Mouse (Mus musculus): ENCODE data around the gene Pi4kb. TPM values are rescaled to one million over a fixed set of nuclear protein-coding genes. Genes with fewer than 3 reads are reported as not detected.
A peak's percentile ranks its signal among the peaks of the same experiment; 100 is the strongest.
"Not testable (repeated sequence)": the region's sequence is repeated elsewhere in the genome, so short reads cannot be mapped to it uniquely, and the experiment has no call there.

Gene Pi4kb
- polyA plus RNA-seq, 1 experiment, result 59.0 TPM

DNA sequence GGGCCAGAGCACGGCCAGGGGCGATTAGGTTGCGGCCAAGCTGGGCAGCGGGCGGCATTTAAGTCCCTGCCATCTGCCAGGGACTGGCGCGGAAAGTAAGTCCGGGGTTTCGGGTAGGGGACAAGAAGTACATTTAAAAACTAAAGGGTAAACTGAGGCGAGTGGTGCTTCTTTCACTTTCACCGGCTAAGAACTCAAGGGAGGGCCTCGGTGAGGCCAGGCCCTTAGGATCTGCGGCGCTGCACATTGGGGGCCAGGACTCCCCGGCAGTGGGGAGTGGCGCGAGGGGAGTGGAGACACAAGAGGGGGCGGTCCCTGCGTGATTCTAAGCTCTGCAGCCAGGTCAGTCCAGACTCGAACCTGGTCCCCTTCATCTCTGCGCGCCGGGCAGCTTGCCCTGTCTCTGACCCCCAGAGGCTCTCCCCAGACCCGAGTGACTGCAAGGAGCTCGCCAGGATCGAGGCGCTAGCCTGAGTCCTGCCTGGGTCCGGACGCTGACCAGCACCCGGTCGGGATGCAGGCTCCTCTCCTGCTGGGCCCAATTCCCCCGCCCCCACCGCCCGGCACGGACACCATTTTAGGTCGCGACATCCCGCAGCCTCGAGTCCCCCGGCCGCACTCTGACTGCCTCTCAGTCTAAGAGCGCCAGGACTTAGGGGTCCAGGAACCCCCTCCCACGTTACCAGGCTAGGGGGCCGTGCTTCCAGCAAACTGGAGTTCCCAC is 40.1 kb downstream of the Pi4kb start:
- no peak for TF ChIP-seq POLR2A (IDR thresholded peaks at IDR 0.05; ENCODE audit: control insufficient read depth, extremely low read depth, insufficient read depth, low read length, poor library complexity)
- Histone ChIP-seq H3K4me3 (ENCODE audit: control insufficient read depth, insufficient read depth, low read length) (peak overlapping the region; percentile 74), H3K4me1 (replicated peaks; ENCODE audit: control insufficient read depth, insufficient read depth, low read length) (peaks cover 13% of the 10 kb centered on the region), H3K27me3 (ENCODE audit: control insufficient read depth, insufficient read depth, low read length) (no peaks in the 10 kb centered on the region), H3K27ac (ENCODE audit: control insufficient read depth, insufficient read depth, low read length) (no peak overlapping the region), H3K36me3 (ENCODE audit: control insufficient read depth, insufficient read depth, low read length) (peaks cover 25% of the 10 kb centered on the region)
- DNase-seq, result peak; percentile 47
- 3% methylated on average over 44 of the region's 44 CpGs for WGBS

DNA sequence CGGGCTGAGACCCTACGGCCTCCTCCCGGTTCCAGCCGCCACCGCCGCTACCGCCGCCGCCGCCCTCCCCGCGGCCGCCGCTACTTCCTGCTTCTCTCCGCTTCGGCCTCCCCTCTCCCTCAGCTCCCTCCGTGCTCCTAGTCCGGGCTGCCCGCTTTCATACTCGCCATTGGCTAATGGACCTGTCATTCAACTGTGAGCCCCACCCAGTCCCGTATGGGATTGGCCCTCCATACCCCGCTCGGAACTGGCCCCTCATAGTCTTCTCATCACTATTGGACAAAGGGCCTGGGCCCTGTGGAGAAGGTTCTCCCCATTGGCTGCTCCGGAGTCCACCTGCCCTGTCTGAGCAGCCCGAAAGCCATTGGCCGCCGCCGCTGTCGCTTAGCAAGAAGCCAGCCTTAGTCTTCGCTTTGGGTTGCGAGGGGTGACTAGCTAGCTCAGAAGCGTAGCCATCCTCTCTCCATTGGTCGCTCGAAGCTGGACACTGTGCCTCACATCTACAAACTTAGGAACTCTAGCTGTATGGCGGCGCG is 40.9 kb downstream of the Pi4kb start, which contains the start of gene Zfp687:
Zfp687 (minus strand) TSS at position 112 of the 536 bp plus-strand sequence.
- DNase-seq, result peak; percentile 100
- peaks cover 17% of the 10 kb centered on the region for H3K36me3 ChIP-seq (ENCODE audit: control insufficient read depth, insufficient read depth, low read length)
- peak within 1 kb of the TSS; percentile 95 for H3K27ac ChIP-seq (ENCODE audit: control insufficient read depth, insufficient read depth, low read length)
- peak within 1 kb of the TSS; percentile 78 for H3K4me3 ChIP-seq (ENCODE audit: control insufficient read depth, insufficient read depth, low read length)
- peaks cover 13% of the 10 kb centered on the region for H3K4me1 ChIP-seq (replicated peaks; ENCODE audit: control insufficient read depth, insufficient read depth, low read length)
- under 1% methylated on average over 37 of the region's 37 CpGs for WGBS
- H3K27me3 ChIP-seq (ENCODE audit: control insufficient read depth, insufficient read depth, low read length), result no peaks in the 10 kb centered on the region
- peak; percentile 83; the same call in 1 of the 2 replicates for TF ChIP-seq POLR2A (IDR thresholded peaks at IDR 0.05; ENCODE audit: control insufficient read depth, extremely low read depth, insufficient read depth, low read length, poor library complexity)
- peak; percentile 50; the same call in 1 of the 2 replicates for TF ChIP-seq CTCF (IDR thresholded peaks at IDR 0.05; ENCODE audit: borderline replicate concordance, control insufficient read depth, extremely low read depth, insufficient read depth, low read length, poor library complexity)

DNA sequence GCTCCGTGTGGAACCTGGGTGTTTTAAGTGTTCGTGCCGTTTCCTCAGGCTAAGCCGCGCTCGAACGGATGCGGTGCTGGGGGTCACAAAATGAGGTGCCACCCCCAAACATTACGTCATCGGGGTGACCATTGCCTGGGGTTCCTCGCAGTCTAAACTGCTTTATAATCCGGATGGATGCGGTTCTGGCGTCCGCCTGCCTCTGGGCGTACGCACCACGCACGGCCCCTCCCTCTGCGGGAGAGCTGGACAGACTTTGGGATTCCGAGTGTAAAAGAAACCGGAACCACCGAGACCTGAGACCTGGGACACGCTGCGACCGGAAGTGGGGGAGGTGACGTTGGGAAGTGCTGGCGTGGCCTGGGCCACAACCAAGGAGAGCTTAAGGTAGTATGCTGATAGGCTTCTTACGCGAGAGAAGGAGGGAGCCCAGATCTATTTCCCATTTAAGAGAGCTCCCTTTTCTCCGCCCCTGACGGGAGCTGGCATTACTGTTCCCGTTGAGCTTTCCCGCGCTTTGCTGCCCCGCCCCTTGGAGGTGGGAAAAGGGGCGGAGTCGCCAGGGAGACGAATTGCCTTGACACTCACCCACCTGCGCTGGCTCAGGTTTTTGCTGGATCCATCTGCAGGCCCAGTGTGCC is 41.5 kb downstream of the Pi4kb start:
- under 1% methylated on average over 40 of the region's 40 CpGs for WGBS
- peaks cover 11% of the 10 kb centered on the region for H3K36me3 ChIP-seq (ENCODE audit: control insufficient read depth, insufficient read depth, low read length)
- peak; percentile 93 for DNase-seq
- TF ChIP-seq POLR2A (IDR thresholded peaks at IDR 0.05; ENCODE audit: control insufficient read depth, extremely low read depth, insufficient read depth, low read length, poor library complexity) (peak; percentile 25), CTCF (IDR thresholded peaks at IDR 0.05; ENCODE audit: borderline replicate concordance, control insufficient read depth, extremely low read depth, insufficient read depth, low read length, poor library complexity) (no peak)
- H3K4me1 ChIP-seq (replicated peaks; ENCODE audit: control insufficient read depth, insufficient read depth, low read length), result peaks cover 13% of the 10 kb centered on the region
- peak overlapping the region; percentile 95 for H3K27ac ChIP-seq (ENCODE audit: control insufficient read depth, insufficient read depth, low read length)
- peak overlapping the region; percentile 78 for H3K4me3 ChIP-seq (ENCODE audit: control insufficient read depth, insufficient read depth, low read length)
- no peaks in the 10 kb centered on the region for H3K27me3 ChIP-seq (ENCODE audit: control insufficient read depth, insufficient read depth, low read length)

DNA sequence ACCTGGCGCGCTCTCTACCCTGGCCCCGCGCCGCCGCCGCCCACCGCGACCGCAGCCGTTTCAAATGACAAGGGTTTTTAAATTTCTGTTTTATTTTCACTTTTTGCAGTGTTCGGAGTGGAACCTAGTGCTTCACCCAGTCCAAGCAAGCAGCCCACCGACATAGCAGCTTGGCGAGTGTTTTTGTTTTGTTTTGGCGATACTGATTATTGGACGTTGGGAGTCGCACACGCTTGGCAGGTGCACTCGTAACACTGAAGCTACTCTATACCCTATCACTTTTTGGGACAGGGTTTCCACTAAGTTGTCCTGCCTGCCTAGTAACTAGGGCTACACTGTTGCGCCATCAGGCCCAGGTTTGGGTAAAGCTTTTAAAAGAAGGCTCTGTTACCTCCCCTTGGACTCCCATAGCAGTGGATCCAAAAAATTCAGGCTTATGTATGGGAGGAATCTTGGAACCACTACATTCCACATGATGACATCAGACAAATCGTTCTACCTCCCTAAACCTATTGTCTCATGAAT is 42.1 kb downstream of the Pi4kb start:
- H3K4me3 ChIP-seq (ENCODE audit: control insufficient read depth, insufficient read depth, low read length), result peak overlapping the region; percentile 78
- 7% methylated on average over 21 of the region's 21 CpGs for WGBS

DNA sequence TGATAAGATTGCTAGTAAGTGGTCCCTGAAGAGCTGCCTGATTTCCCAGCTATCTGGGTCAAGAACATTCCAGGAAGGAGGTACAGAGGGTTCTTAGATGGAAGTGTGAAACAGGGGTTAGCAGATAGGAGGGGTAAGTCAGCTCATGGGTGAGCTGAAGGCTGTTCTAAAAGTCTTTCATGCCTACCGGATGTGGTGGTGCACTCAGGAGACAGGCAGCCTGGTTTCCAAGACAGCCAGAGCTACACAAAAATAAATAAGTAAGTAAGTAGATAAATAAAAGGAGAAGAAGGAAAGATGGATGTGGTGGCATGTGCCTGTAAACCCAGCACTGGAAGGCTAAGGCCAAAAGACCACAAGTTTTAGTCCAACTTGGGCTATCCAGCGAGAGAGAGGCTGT is 44.2 kb downstream of the Pi4kb start:
- TF ChIP-seq POLR2A (IDR thresholded peaks at IDR 0.05; ENCODE audit: control insufficient read depth, extremely low read depth, insufficient read depth, low read length, poor library complexity) (no peak), CTCF (IDR thresholded peaks at IDR 0.05; ENCODE audit: borderline replicate concordance, control insufficient read depth, extremely low read depth, insufficient read depth, low read length, poor library complexity) (no peak)
- H3K27ac ChIP-seq (ENCODE audit: control insufficient read depth, insufficient read depth, low read length), result no peak overlapping the region
- no peaks in the 10 kb centered on the region for H3K36me3 ChIP-seq (ENCODE audit: control insufficient read depth, insufficient read depth, low read length)
- H3K4me3 ChIP-seq (ENCODE audit: control insufficient read depth, insufficient read depth, low read length), result no peak overlapping the region
- peak; percentile 28 for DNase-seq
- H3K4me1 ChIP-seq (replicated peaks; ENCODE audit: control insufficient read depth, insufficient read depth, low read length), result peaks cover 13% of the 10 kb centered on the region
- WGBS, result 73% methylated on average over 2 of the region's 2 CpGs
- H3K27me3 ChIP-seq (ENCODE audit: control insufficient read depth, insufficient read depth, low read length), result no peaks in the 10 kb centered on the region

More for the DNA sequence above, 42.1 kb downstream of the Pi4kb start:
- Histone ChIP-seq H3K27ac (ENCODE audit: control insufficient read depth, insufficient read depth, low read length) (peak overlapping the region; percentile 95), H3K4me1 (replicated peaks; ENCODE audit: control insufficient read depth, insufficient read depth, low read length) (peaks cover 15% of the 10 kb centered on the region), H3K36me3 (ENCODE audit: control insufficient read depth, insufficient read depth, low read length) (peaks cover 5% of the 10 kb centered on the region), H3K27me3 (ENCODE audit: control insufficient read depth, insufficient read depth, low read length) (no peaks in the 10 kb centered on the region)
- TF ChIP-seq CTCF (IDR thresholded peaks at IDR 0.05; ENCODE audit: borderline replicate concordance, control insufficient read depth, extremely low read depth, insufficient read depth, low read length, poor library complexity), result no peak
- TF ChIP-seq POLR2A (IDR thresholded peaks at IDR 0.05; ENCODE audit: control insufficient read depth, extremely low read depth, insufficient read depth, low read length, poor library complexity), result no peak
- no peak for DNase-seq

DNA sequence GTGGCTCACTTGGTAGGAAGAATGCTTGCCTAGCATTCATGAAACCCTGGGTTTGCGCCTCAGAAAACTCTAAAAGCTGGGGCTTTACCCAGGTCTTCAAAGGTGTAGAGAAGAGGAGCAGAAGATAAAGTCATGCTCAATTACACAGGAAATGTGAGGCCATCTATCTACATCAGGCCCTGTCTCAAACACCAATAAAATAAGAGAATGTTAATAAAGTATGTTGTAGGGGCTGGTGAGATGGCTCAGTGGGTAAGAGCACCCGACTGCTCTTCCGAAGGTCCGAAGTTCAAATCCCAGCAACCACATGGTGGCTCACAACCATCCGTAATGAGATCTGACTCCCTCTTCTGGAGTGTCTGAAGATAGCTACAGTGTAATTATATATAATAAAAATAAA is 46.4 kb downstream of the Pi4kb start:
- not testable (repeated sequence) for H3K27ac ChIP-seq (ENCODE audit: control insufficient read depth, insufficient read depth, low read length); H3K4me1 ChIP-seq (replicated peaks; ENCODE audit: control insufficient read depth, insufficient read depth, low read length); H3K36me3 ChIP-seq (ENCODE audit: control insufficient read depth, insufficient read depth, low read length); DNase-seq; H3K27me3 ChIP-seq (ENCODE audit: control insufficient read depth, insufficient read depth, low read length); H3K4me3 ChIP-seq (ENCODE audit: control insufficient read depth, insufficient read depth, low read length)
- 93% methylated on average over 5 of the region's 5 CpGs for WGBS
